Mouse (Mus musculus): ENCODE measurements at regions not wholly inside any gene's neighbourhood (a gene's known extent, or its start where the extent isn't known, plus 50 kb on each side); places are given as distances from the start of the nearest gene placed in this dataset.

DNA sequence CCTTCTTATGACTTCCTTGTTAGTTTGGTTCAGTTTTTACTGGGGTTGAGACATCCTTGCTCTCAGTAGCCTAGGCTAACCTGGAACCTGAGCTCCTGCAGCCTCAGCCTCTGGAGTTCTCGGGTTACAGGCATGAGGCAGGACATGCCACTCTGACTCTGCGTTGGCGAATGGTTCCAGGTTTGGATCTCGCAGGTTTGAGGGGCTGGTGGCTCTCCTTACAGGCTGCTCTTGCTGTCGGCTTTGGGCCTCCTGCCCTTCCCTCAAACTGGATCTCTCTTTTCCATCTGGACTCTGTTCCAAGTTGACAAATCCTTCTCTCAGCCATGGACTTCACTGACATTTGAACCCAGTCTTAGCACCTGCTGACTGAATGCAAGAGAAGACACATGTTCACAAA, 325.4 kb downstream of the Zfp706 start:
- H3K4me2 ChIP-seq (ENCODE audit: low read depth, low read length, poor library complexity, severe bottlenecking): no peak overlapping the region
- no peak overlapping the region for H3K27ac ChIP-seq (ENCODE audit: low read depth, low read length)
- TF ChIP-seq CTCF (IDR thresholded peaks at IDR 0.05): no peak
- WGBS: 84% methylated on average over 5 of the region's 5 CpGs
- DNase-seq (ENCODE audit: low spot score): no peak
- H3K9ac ChIP-seq (replicated peaks; ENCODE audit: low read length, poor library complexity, severe bottlenecking): no peak overlapping the region
- no peaks in the 10 kb centered on the region; the same call in 1 of the 2 replicates for H3K36me3 ChIP-seq (ENCODE audit: insufficient read depth, low read length)
- no peaks in the 10 kb centered on the region for H3K9me3 ChIP-seq (ENCODE audit: low read length)
- H3K4me1 ChIP-seq (ENCODE audit: insufficient read depth, low read length): no peaks in the 10 kb centered on the region
- H3K27me3 ChIP-seq (ENCODE audit: insufficient read depth, low read length): no peaks in the 10 kb centered on the region
- no peak overlapping the region for H3K4me3 ChIP-seq (ENCODE audit: low read depth, low read length)
- ATAC-seq (ENCODE audit: low FRiP score): no peak

DNA sequence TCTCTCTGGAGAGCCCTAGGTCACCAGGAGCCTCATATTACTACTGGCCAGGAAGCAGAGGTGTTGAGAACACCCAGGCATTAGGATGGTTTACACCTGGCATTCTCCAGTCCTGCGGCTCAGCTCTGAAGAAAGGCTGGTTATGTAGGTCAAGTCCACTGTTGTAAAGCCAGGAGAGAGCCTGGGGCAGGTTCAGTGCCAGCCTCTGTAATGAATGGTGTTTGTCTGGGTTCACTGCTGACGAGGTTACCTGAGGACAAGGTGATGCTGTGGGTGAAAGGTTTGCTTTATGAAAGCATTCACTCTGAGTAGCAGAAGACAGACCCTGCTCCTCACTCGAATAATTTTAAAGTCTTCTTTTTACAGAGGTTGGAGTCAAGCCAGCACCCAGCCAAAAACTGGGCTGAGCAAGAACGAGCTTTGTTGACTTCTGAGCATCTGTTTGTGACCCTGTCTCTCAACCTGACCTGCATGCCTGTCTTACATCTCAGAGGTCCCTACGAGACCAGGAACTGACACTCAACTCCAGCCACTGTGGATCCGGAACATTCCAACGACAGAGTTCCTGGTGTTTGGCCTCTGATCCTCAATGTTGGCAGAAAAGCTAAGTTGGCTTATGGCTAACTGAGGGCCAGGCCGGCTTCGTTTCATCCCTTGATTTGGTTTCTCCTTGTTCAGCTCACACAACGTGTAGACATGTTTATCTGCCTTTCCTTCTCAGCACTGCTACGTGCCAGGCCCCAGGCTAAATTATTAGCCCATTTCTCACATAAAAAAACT, 327.0 kb downstream of the Zfp706 start:
- Histone ChIP-seq H3K36me3 (ENCODE audit: insufficient read depth, low read length) (no peaks in the 10 kb centered on the region; the same call in 1 of the 2 replicates), H3K4me2 (ENCODE audit: low read depth, low read length, poor library complexity, severe bottlenecking) (no peak overlapping the region), H3K4me1 (ENCODE audit: insufficient read depth, low read length) (no peaks in the 10 kb centered on the region), H3K27ac (ENCODE audit: low read depth, low read length) (no peak overlapping the region), H3K9me3 (ENCODE audit: low read length) (no peaks in the 10 kb centered on the region), H3K27me3 (ENCODE audit: insufficient read depth, low read length) (no peaks in the 10 kb centered on the region), H3K9ac (replicated peaks; ENCODE audit: low read length, poor library complexity, severe bottlenecking) (no peak overlapping the region), H3K4me3 (ENCODE audit: low read depth, low read length) (no peak overlapping the region)
- ATAC-seq (ENCODE audit: low FRiP score) (no peak), DNase-seq (ENCODE audit: low spot score) (no peak)
- 83% methylated on average over 11 of the region's 11 CpGs for WGBS
- no peak for TF ChIP-seq CTCF (IDR thresholded peaks at IDR 0.05)

DNA sequence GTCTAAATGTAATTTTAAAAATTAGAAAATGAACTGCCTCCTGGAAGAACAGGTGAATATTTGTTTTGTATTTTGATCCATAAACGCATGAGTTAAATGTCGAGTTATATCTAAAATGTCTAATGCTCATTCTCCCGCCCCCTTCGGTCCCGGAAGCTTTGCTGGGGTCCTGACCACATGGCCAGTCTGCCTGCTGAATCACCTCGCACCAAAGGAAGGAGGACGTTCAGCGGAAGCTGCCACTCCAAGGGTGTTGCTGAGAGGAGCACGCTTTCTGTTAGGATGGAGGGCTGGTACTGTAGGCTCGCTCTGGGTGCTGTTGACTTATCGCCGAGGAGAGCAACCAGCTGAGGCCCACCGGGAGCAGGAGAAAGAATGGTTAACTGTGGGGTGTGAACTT, 328.0 kb downstream of the Zfp706 start:
- Histone ChIP-seq H3K36me3 (ENCODE audit: insufficient read depth, low read length) (no peaks in the 10 kb centered on the region; the same call in 1 of the 2 replicates), H3K9ac (replicated peaks; ENCODE audit: low read length, poor library complexity, severe bottlenecking) (no peak overlapping the region), H3K4me3 (ENCODE audit: low read depth, low read length) (no peak overlapping the region), H3K9me3 (ENCODE audit: low read length) (no peaks in the 10 kb centered on the region), H3K27ac (ENCODE audit: low read depth, low read length) (no peak overlapping the region), H3K4me2 (ENCODE audit: low read depth, low read length, poor library complexity, severe bottlenecking) (no peak overlapping the region), H3K4me1 (ENCODE audit: insufficient read depth, low read length) (no peaks in the 10 kb centered on the region), H3K27me3 (ENCODE audit: insufficient read depth, low read length) (no peaks in the 10 kb centered on the region)
- WGBS: 90% methylated on average over 13 of the region's 13 CpGs
- ATAC-seq (ENCODE audit: low FRiP score) (no peak), DNase-seq (ENCODE audit: low spot score) (no peak)
- no peak for TF ChIP-seq CTCF (IDR thresholded peaks at IDR 0.05)

DNA sequence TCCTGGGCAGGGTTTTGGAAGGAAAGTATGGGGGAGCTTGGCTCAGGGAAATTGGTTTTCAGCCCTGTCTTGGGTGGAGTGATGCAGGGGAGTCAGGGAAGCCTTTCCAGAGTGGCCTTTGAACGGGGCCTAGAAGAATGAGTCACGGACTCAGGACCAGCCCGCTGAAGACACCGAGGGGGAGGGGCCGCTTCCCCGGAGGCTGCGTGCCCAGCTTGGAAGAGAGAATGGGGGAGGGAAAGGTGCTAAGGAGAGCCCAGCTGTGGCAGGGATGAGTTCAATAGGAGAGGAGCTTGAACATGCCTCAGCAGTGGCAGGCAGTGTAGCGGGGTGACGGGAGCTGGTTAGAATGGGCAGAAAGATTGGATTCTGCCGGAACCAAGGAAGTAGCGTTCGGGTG, 337.8 kb downstream of the Zfp706 start:
- H3K4me3 ChIP-seq (ENCODE audit: low read depth, low read length): no peak overlapping the region
- no peak overlapping the region for H3K9ac ChIP-seq (replicated peaks; ENCODE audit: low read length, poor library complexity, severe bottlenecking)
- no peaks in the 10 kb centered on the region for H3K36me3 ChIP-seq (ENCODE audit: insufficient read depth, low read length)
- H3K4me1 ChIP-seq (ENCODE audit: insufficient read depth, low read length): no peaks in the 10 kb centered on the region
- H3K4me2 ChIP-seq (ENCODE audit: low read depth, low read length, poor library complexity, severe bottlenecking): no peak overlapping the region
- no peaks in the 10 kb centered on the region for H3K9me3 ChIP-seq (ENCODE audit: low read length)
- DNase-seq (ENCODE audit: low spot score) (no peak), ATAC-seq (ENCODE audit: low FRiP score) (no peak)
- no peak for TF ChIP-seq CTCF (IDR thresholded peaks at IDR 0.05)
- H3K27ac ChIP-seq (ENCODE audit: low read depth, low read length): no peak overlapping the region
- no peaks in the 10 kb centered on the region for H3K27me3 ChIP-seq (ENCODE audit: insufficient read depth, low read length)
- 26% methylated on average over 12 of the region's 12 CpGs for WGBS

DNA sequence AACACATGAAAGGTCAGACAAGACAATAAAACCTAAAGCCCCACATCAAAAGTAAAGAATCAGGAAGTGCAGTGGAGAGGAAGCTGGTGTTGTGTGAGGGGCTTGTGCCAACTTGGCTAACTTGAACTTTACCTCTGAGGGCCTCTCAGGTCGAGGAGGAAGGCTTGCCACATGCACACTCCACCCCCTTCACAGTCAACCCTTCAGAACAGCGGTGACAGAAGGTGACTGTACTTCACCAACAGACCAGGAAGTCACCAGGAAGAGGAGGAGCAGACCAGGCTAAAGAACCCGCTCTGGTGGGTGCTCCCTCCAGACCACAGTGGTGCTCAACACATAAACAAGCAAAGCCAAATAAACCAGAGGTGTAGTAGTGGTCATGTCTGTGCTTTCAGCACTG, 341.0 kb downstream of the Zfp706 start:
- no peaks in the 10 kb centered on the region for H3K9me3 ChIP-seq (ENCODE audit: low read length)
- H3K36me3 ChIP-seq (ENCODE audit: insufficient read depth, low read length): no peaks in the 10 kb centered on the region
- H3K4me1 ChIP-seq (ENCODE audit: insufficient read depth, low read length): no peaks in the 10 kb centered on the region
- no peak overlapping the region for H3K9ac ChIP-seq (replicated peaks; ENCODE audit: low read length, poor library complexity, severe bottlenecking)
- no peak overlapping the region for H3K4me3 ChIP-seq (ENCODE audit: low read depth, low read length)
- ATAC-seq (ENCODE audit: low FRiP score) (no peak), DNase-seq (ENCODE audit: low spot score) (no peak)
- H3K27ac ChIP-seq (ENCODE audit: low read depth, low read length): no peak overlapping the region
- H3K4me2 ChIP-seq (ENCODE audit: low read depth, low read length, poor library complexity, severe bottlenecking): no peak overlapping the region
- WGBS: 52% methylated on average over 3 of the region's 3 CpGs
- no peaks in the 10 kb centered on the region for H3K27me3 ChIP-seq (ENCODE audit: insufficient read depth, low read length)
- TF ChIP-seq CTCF (IDR thresholded peaks at IDR 0.05): no peak

DNA sequence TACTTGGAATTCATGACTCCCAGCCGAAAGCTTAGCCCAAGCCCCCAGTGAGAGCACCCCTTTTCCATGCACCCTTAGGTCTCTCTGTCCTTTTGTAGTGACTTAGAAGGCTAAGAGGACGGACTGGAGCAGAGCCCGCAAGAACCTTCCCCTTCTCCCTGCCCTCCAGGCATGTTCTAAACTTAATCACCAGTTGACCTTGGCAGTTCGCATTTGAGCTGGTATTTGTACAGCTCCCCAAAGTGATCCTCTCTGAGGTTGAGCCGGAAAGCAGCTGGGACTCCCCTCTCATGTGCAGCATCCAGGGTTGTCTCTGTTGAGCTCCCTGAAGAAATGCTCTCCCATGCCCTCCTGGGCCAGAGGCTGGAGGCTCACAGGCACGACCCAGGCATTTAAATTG, 343.2 kb downstream of the Zfp706 start:
- no peaks in the 10 kb centered on the region for H3K27me3 ChIP-seq (ENCODE audit: insufficient read depth, low read length)
- no peak overlapping the region for H3K9ac ChIP-seq (replicated peaks; ENCODE audit: low read length, poor library complexity, severe bottlenecking)
- ATAC-seq (ENCODE audit: low FRiP score) (no peak), DNase-seq (ENCODE audit: low spot score) (no peak)
- no peak overlapping the region for H3K4me2 ChIP-seq (ENCODE audit: low read depth, low read length, poor library complexity, severe bottlenecking)
- TF ChIP-seq CTCF (IDR thresholded peaks at IDR 0.05): no peak
- no peak overlapping the region for H3K27ac ChIP-seq (ENCODE audit: low read depth, low read length)
- H3K4me1 ChIP-seq (ENCODE audit: insufficient read depth, low read length): no peaks in the 10 kb centered on the region
- no peaks in the 10 kb centered on the region for H3K9me3 ChIP-seq (ENCODE audit: low read length)
- WGBS: 80% methylated on average over 6 of the region's 6 CpGs
- H3K4me3 ChIP-seq (ENCODE audit: low read depth, low read length): no peak overlapping the region
- H3K36me3 ChIP-seq (ENCODE audit: insufficient read depth, low read length): no peaks in the 10 kb centered on the region

Data from midbrain, postnatal 0 days (tissue).